Mouse (Mus musculus) monocyte, adult 2 months (primary cell): ENCODE results near the gene Sarm1.

Experiments used
- DNase-seq, 2 experiments: peaks; one replicate each; pipeline ENCODE4 v3.0.0; 2022; ENCODE audit warnings: low spot score in 2 of 2, low read depth in 1 of 2

The Sarm1 gene

DNA sequence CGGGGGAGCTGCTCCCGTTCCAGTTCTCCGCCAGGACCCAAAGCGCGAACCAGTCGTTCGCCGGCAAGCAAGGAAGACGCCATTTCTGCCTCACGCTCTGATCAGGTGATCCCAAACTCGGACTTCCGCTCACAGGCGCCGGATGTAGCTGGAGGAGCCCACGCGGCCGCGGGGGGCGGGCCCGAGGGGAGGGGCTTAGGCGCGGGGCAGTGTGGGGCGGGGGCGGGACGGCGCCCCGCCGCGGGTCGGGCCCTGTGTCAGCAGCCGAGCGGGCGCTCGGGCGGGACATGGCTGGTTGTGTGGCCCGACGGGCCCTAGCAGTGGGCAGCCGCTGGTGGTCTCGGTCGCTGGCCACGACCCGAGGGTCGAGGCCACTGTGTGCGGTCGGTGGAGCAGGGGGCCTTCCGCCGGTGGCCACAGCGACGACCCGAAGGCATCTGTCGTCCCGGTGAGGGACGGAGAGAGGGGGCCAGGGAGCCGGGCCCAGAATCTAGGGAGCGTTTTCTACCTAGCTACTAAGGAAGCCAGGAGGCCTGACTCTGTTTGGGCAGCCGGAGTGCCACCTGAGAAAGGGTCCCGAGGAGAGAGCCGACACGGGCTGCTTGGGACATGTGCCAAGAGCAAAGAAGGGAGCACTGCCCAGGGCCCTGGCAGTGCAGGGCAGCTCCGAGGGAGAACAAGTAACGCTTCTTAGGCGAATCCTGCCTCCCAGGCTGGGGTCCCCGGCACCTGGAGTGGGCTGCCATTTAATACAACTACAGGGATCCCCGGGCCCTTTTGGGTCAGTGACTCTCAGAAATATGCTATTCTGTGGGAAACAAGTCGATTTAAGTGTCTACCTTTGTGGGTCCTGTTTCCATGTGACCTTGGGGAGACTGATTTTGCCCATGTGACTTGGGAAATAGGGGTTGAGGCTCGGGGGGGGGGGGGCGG is 14.7 kb upstream of the Sarm1 start, which contains the start of the genes Tmem199 and Poldip2:
TSS of gene Tmem199 (minus strand) at position 148 of the 933 bp plus-strand sequence.
TSS of gene Poldip2 (plus strand) at position 169 of the 933 bp plus-strand sequence.
- DNase-seq, result peak; percentile 58 to 77

DNA sequence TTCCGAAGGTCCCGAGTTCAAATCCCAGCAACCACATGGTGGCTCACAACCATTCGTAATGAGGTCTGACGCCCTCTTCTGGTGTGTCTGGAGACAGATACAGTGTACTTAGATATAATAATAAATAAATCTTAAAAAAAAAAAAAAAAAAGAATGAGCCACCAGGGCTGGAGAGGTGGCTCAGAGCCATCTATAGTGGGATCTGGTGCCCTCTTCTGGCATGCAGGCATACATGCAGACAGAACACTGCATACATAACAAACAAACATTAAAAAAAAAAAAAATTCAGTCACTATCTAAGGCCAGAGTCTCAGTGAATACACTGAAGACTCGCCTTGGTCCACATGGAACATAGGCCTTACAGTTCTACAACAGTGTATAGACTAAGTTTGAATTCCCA is 11.6 kb upstream of the Sarm1 start:
- DNase-seq, result no peak

DNA sequence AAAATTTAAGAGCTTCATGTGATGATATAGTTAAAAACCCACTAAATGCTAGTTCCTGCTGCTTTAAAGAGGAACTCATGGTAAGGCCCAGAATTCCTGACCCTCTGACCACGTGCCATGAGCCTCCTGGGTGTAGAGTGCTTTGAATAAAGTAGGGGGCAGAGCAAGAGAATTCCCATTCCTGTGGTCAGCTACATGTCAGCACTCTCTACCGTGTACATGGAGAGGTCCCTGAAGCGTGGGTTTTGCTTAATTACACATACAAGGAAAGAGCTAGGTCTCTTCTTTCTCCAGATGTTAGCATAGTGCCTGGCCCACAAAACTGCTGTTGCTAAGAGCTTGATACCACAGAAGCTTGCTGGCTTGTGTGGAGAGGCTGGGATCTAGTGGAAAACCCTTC is 7.9 kb upstream of the Sarm1 start:
- no peak for DNase-seq

DNA sequence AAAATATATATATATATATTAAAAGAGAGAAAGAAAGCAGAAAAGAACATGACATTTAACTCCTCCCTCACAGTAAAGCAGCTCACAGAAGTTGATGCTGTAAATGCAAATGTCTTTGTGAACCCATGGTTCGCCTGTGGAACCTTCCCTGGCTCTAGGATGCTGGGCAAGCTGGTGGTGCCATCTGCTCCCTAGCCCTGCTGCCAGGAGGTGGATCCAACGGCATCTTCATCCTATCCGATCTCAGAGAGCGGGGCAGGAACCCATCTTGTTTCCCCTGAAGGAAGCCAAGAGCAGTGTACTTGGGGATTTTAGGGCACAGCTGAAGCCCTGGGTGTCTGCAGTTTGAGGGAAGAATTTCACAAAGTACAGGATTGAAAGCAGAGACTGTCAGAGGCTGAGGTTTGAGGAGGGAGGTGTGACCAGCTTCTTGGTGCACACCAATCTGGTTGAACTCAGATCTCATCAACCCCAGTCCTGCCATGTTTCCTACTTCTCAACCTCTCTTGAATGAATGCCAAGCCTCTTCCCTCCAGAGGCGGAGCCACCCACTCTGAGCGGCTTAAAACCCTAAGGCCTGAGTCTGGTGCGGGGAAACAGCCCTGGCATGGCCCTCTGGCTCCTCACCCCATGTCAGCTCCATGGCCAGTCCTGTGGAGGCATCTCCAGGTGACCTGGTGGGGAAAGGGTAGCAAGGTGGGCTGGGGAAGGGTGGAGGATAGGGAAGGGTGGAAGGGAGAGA is 5.5 kb upstream of the Sarm1 start, which contains the start of gene Sebox:
TSS of gene Sebox (plus strand) at position 539 of the 742 bp plus-strand sequence.
- DNase-seq, result no peak

DNA sequence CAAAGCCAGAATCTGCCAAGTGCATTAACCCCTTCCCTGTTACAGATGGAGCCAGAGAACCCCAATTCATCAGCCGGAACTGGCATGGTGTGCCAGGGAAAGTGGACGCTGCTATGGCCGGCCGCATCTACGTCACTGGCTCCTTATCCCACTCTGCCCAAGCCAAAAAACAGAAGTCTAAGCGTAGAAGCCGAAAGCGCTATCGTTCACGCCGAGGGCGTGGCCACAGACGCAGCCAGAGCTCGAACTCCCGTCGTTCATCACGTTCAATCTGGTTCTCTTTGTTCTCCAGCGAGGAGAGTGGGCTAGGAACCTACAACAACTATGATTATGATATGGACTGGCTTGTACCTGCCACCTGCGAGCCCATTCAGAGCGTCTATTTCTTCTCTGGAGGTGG is 4.0 kb upstream of the Sarm1 start:
- no peak for DNase-seq

DNA sequence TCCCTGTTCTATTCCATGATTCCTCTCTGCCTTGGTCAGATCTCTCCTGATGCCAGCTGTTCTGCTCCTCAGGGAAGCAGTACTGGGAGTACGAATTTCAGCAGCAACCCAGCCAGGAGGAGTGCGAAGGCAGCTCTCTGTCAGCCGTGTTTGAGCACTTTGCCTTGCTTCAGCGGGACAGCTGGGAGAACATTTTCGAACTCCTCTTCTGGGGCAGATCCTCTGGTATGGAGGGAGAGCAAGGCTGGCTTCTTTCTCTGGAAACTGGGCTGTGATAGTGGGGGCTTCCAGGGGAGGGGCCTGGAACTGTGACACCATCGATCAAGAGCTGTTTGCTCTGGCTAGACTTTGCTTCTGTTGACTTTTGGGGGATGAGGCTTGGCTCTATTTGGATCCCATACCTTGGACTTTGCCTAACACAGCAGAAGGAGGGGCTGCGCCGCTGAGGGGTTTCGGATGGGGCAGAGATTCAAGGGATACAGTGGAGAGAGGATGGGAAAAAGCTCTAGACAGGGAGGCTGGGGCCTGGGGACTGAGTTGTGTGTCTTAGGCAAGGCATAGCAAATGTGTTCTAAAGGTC is 3.2 kb upstream of the Sarm1 start:
- no peak for DNase-seq

DNA sequence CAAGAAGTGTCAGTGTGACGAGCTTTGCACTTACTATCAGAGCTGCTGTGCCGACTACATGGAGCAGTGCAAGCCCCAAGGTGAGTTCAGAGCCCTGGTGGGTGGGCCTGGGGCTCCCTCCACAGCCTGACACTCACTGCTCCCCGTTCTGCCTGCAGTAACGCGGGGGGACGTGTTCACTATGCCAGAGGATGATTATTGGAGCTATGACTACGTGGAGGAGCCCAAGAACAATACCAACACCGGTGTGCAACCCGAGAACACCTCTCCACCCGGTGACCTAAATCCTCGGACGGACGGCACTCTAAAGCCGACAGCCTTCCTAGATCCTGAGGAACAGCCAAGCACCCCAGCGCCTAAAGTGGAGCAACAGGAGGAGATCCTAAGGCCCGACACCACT is 2.0 kb upstream of the Sarm1 start:
- no peak for DNase-seq

DNA sequence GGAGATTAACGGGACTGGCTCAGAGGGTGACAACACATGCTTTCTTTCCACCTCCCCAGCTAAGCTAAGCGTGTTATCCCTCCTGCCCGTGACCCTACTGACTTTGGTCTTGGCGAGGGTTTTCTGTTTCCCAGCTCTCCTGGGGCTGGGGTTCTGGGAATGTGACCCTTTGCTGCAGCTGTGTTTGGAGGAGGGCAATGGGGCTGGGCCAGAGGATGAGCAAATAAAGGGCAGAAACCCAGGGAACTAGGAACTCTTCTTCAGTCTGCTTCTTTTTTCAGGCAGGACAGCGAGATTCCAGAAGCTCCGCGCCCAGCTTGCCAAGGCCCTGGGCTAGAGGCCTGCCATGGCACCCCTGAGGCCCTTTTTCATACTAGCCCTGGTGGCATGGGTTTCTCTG is 1.4 kb upstream of the Sarm1 start, which contains the start of gene Vtn:
TSS of gene Vtn (plus strand) at position 88 of the 400 bp plus-strand sequence.
- DNase-seq, result no peak

DNA sequence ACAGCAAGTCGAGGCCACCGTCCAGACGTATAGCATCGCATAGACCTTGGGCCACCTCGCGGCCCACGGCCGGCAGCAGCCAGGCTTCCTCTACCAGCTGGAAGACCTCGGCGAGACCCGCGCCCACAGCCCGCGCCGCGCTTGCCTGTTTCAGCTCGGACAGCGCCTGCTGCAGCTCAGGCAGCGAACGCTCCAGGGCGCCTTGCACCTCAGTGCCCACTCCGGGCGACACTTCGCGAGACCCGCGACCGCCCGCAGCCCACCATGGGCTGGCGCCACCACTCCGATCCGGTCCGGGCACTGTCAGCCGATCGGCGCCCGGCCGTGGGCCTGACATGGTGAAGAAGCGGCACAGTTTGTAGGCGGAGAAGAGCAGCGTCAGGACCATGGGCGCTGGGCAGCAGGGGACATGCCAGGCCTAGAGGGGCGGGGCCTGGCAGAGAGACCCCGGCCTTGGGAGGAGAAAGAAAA is 448 bp downstream of the Sarm1 start:
- DNase-seq, result no peak

DNA sequence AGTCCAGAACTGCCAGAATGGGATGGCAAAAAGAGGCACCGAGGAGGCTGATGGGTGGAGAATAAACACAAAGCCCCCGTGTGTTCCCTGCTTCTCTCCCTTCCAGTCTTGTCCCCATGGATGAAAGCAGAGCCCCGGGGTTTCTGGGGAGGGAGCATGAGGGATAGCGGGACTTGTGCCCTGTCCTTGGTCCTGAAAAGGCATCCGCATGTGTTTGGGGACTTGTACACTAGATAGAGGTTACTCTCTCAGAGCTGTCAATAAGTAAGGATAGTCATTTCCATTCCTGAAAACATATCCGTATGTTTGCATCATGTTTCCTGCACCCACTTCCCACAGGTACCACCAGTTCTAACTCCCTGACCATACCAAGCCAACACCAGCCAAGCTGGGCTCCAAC is 1.6 kb downstream of the Sarm1 start:
- DNase-seq, result no peak

DNA sequence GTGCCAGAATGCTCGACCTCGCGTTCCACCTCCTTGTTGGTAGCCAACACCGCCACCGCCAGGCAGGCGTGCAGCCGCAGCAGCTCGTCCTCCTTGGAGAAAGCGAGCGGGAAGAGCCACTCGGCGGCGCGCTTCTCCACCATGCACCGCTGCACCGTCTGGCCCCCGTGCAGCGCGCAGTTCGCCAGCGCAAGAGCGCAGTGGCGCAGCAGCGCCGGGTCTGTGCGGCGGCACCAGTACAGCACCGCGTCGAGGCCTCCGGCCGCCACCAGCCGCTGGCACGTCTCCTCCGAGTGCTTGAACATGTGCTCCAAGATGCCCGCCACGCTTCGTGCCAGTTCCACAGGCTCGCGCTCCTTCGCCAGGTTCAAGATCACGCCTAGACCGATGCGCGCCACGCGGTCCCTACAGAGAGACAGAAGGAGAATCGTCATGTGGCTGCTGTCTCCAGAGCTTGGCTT is 6.7 kb downstream of the Sarm1 start:
- DNase-seq, result no peak

DNA sequence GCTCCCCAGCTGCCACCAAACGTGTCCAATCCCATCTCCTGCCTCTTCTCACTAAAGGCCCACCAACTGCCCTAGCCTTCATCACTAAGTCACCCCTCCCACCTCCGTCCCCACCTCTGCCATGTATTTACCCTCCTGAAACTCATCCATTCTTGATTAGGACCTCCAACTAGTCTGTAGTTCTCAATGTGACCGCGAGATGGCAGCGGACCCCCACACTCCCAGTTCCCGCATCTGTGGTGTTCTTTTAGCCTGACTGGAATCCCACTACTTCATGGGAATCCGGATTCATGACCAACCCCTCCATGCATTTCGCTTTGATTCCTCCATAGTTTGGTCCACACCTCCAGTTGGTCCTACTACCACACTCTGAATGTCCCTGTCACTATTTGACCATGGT is 9.4 kb downstream of the Sarm1 start:
- peak in 1 of 2 experiments; percentile 48 for DNase-seq

DNA sequence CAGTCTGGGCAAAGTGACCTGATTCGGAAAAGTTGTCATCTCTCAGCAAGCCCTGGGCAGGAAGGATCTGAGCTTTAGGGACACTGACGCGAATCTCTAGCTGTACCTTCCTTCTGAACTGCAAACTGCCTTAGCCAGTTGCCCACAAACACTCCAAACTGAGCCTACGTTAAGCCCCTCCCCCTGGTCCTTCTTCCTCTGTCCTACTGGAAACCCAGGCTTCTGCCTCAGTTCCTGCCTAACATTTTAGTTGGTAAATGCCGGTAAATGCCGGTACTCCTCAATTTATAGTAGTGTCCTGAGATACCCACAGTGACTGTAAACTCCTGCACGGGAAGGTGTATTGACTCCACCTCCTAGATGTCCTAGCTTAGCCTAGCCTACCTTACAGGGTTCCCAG is 13.9 kb downstream of the Sarm1 start:
- DNase-seq, result no peak

DNA sequence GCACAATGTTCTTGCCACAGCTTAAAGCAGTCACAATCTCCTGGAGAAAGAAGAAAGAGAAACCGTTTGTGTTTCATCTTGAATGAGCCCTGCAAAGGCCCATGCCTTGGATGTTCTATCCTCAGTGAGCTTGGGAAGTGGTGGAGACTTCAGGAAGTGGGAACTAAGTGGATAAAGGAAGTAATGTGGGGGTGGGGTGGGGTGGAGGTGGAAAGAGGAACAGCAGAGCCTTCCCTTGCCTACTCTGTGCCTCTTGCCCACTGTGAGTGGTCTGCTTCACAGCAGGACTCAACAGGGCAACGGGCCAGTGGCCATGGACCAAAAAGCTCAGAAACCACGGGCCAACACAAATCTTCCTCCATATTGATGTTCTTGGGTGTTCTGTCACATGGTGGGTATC is 22.3 kb downstream of the Sarm1 start:
- DNase-seq, result no peak

DNA sequence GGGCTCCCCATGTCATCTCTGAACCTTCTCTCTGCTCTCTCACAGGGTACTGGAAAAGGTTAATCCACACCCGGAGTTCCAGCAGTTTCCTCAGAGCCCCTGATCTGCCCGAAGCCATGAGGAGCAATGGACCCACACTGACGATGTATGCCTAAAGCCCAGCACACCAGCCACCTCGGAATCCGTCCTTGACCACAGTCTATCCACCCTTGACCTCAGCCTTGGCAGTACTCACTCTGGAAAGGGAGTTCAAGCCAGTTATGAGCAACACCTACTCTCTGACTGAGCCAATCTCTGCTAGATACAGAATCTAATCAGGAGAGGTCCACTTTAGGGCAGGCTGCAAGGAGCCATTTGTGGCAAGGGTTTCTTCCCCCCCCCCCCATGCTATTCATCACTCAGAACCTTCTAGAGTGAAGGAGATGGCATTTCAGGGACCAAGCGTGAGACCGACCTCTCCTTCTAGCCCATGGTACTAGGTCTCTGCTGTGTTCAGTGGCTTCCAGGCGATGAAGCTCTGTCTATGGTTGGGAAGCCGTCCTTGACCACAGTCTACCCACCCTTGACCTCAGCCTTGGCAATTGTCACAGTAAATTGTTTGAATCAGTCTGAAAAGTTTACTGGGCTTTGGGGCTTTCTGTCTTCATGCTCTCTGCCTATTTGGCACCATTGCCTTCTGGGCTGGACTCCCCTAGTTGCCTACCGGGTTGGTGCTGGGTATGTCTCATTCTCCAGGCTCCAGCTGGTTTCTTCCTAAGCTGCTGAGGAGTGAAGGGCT is 26.0 kb downstream of the Sarm1 start:
- no peak for DNase-seq

DNA sequence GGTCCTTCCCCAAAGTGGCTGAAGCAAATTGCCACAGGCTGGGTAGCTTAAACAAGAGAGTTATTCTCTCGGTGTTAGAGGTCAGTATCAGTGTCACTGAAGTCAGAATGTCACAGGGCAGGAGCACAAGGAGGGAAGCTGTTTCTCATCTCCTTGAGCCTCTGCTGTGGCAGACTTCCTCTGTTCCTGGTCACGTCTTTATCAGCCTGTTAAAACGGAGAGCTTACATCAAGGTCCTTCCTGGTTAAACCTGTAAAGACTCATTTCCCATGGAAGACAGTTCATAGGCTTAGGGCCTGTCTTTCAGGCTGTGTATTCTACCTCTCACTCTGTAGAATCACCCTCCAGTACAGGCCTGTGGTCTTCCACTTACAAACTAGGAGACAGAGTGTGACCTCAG is 29.6 kb downstream of the Sarm1 start:
- DNase-seq, result no peak

DNA sequence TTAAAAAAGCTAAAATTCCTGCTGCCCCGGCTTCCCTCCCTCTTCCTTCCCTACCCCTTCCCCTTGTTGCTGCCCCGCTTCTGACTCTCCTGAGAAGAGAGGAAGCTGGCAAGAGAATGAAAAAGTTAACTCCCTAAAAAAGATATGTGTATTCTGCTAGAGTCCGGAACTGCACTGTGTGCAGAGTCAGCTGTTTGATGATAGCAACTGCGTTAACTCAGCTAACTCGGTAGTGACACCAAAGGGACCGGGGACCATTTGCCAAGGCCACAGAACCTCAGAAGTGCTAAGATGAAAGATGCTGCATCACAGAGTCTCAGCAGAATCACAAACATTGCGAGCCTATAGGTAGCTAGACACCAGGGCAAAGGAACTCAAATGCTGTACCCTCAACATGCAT is 30.0 kb downstream of the Sarm1 start:
- DNase-seq, result no peak

DNA sequence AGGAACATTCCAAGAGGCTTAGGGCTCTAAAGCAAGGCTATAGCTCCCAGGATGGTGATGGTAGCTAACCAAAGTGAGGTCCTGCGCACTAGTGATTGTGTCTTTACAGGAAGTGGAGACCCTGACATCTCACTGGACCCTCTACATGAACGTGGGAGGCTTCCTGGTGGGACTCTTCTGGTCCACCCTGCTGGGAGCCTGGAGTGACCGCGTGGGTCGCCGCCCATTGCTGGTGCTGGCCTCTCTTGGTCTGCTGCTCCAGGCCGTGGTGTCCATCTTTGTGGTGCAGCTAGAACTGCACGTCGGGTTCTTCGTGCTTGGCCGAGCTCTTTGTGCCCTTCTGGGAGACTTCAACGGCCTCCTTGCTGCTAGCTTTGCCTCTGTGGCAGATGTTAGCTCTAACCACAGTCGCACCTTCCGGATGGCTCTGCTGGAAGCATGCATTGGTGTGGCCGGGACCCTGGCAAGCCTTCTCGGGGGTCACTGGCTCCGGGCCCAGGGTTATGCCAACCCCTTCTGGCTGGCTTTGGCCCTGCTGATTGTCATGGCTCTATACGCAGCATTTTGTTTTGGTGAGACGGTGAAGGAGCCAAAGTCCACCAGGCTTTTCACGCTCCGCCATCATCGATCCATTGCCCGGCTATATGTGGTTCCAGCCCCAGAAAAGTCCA is 31.2 kb downstream of the Sarm1 start:
- no peak for DNase-seq

DNA sequence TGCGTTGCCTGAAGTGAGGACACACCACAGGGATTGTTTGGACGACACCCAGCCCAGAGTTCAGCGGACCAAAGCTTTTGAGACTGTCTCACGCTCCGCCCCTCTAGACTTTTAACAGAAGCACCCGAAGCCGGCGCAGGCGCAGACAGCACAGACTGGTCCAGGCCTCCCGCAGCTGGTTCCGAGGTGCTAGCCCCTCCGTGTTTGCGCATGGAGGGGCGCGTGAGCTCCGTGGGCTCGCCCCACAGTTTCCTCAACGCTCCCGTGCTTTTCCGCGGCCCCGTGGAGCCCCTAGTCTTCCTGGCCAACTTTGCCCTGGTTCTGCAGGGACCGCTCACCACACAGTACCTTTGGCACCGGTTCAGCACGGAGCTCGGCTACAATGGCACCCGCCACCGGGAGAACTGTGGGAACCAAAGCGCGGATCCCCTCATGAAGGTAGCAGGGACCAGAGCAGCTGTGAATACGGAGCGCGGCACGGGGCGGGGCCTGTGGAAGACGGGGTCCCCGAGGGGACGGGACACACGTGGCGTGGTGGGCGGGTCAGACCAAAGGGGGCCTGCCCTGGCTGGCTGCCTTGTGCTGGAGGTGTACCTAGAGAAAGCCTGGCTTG is 31.9 kb downstream of the Sarm1 start, which contains the start of gene Slc46a1:
TSS of gene Slc46a1 (plus strand) at position 130 of the 613 bp plus-strand sequence.
- peak in 1 of 2 experiments; percentile 27 for DNase-seq
